Mouse (Mus musculus) intestine, embryonic 14.5 days (tissue): Measurements from ENCODE around the gene Prkar2a. TPM values are rescaled to one million over a fixed set of nuclear protein-coding genes. Genes with fewer than 3 reads are reported as not detected.

Experiments used
- ATAC-seq: fragments of 200-750 bp; cut with Nextera tagmentation; replicated peaks from 2 replicates; pipeline ENCODE4 v1.8.0; 2017; ENCODE audit warnings: low read depth, moderate number of reproducible peaks, moderate TSS enrichment, moderate library complexity; ENCODE audit not compliant: low FRiP score, low TSS enrichment
- DNase-seq: peaks from one replicate; pipeline ENCODE4 v3.0.0-alpha.2; 2018; ENCODE audit warnings: low spot score
- H3K27ac ChIP-seq: fragments of 300-500 bp; sonication (generic); 2 replicates; pipeline ENCODE4 v1.5.1; 2014; ENCODE audit warnings: low read depth, mild to moderate bottlenecking, control low read depth
- H3K27me3 ChIP-seq: fragments of 300-500 bp; sonication (generic); replicated peaks from 2 replicates; pipeline ENCODE4 v1.6.1; 2014; ENCODE audit warnings: low read length, control low read depth; ENCODE audit not compliant: control insufficient read depth, insufficient read depth
- H3K36me3 ChIP-seq: fragments of 300-500 bp; sonication (generic); 2 replicates; pipeline ENCODE4 v1.6.1; 2014; ENCODE audit warnings: low read length, control low read depth; ENCODE audit not compliant: control insufficient read depth, insufficient read depth
- H3K4me1 ChIP-seq: fragments of 300-500 bp; sonication (generic); replicated peaks from 2 replicates; pipeline ENCODE4 v1.6.1; 2014; ENCODE audit warnings: low read length, control low read depth, mixed read lengths; ENCODE audit not compliant: control insufficient read depth, insufficient read depth
- H3K4me2 ChIP-seq: fragments of 300-500 bp; sonication (generic); 2 replicates; pipeline ENCODE4 v1.6.1; 2014; ENCODE audit warnings: low read length
- H3K4me3 ChIP-seq: fragments of 300-500 bp; sonication (generic); 2 replicates; pipeline ENCODE4 v1.5.1; 2014; ENCODE audit warnings: low read depth, low read length, control low read depth, mixed read lengths
- H3K9ac ChIP-seq: fragments of 300-500 bp; sonication (generic); 2 replicates; pipeline ENCODE4 v1.6.1; 2014; ENCODE audit warnings: mild to moderate bottlenecking, low read length
- H3K9me3 ChIP-seq: fragments of 300-500 bp; sonication (generic); 2 replicates; pipeline ENCODE4 v1.6.1; 2016; ENCODE audit warnings: low read length, control low read depth; ENCODE audit not compliant: control insufficient read depth
- WGBS: fragments of 180-500 bp; shearing (Covaris S2); extraction: QIAGEN DNeasy Blood & Tissue Kit; methylation state at CpG from one replicate; pipeline ENCODE4 v1.1.7; 2014; 5-methylcytosine and 5-hydroxymethylcytosine counted together
- polyA plus RNA-seq: library from polyadenylated mRNA; unstranded; fragments of >200 nt; fragmentation: Nextera tagmentation; extraction: Ambion mirVana; gene quantifications from 2 replicates; pipeline ENCODE4 v1.2.1, GENCODE M21; 2014

Prkar2a gene
- polyA plus RNA-seq, 1 experiment from 2014 or later, result 54.4 TPM

- DNase-seq (no peak), ATAC-seq (no peak)
- WGBS, result 84% methylated on average over 10 of the region's 11 CpGs
- Histone ChIP-seq H3K4me2 (no peak overlapping the region), H3K27me3 (no peaks in the 10 kb centered on the region), H3K27ac (no peak overlapping the region), H3K9ac (no peak overlapping the region), H3K4me3 (no peak overlapping the region), H3K36me3 (peaks cover 15% of the 10 kb centered on the region), H3K9me3 (no peaks in the 10 kb centered on the region), H3K4me1 (no peaks in the 10 kb centered on the region)
These were observed 63.2 kb downstream of the Prkar2a start for GRCm38 (mm10) chr9:108752142-108752920.

DNA sequence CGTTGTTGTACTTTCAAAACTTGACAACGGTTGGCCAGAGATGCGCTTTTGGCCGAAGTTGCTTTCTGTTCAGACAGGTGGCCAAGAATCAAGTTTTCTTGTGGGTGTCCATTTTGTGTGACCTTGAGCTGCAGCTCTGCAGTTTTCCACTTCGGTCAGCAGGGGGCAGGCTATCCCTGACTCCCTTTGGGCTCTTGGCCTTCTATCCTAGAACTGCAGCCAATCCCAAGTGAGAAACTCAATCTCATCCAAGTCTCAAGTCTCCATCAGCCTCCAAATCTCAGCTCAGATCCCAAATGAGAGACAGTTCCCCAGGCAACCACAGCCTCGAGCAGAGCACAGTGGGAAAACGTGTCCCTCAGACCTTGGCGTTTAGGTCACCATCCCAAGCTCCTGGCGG is 64.2 kb downstream of the Prkar2a start:
- Histone ChIP-seq H3K9ac (no peak overlapping the region), H3K9me3 (no peaks in the 10 kb centered on the region), H3K27ac (no peak overlapping the region), H3K4me2 (no peak overlapping the region), H3K36me3 (peaks cover 5% of the 10 kb centered on the region), H3K27me3 (no peaks in the 10 kb centered on the region), H3K4me1 (no peaks in the 10 kb centered on the region), H3K4me3 (no peak overlapping the region)
- DNase-seq (peak; percentile 61), ATAC-seq (no peak)
- 72% methylated on average over 9 of the region's 9 CpGs for WGBS

- no peak overlapping the region for H3K9ac ChIP-seq
- 90% methylated on average over 3 of the region's 3 CpGs for WGBS
- ATAC-seq, result no peak
These were observed 64.9 kb downstream of the Prkar2a start for GRCm38 (mm10) chr9:108753976-108754375.

GRCm38 (mm10) chr9:108754423-108754822 is 65.3 kb downstream of the Prkar2a start:
- Histone ChIP-seq H3K27ac (no peak overlapping the region), H3K27me3 (no peaks in the 10 kb centered on the region), H3K4me2 (no peak overlapping the region), H3K9me3 (no peaks in the 10 kb centered on the region), H3K4me3 (no peak overlapping the region), H3K36me3 (no peaks in the 10 kb centered on the region), H3K9ac (no peak overlapping the region), H3K4me1 (no peaks in the 10 kb centered on the region)
- ATAC-seq, result no peak
- DNase-seq, result no peak
- 79% methylated on average over 5 of the region's 5 CpGs for WGBS

More at GRCm38 (mm10) chr9:108753976-108754375, 64.9 kb downstream of the Prkar2a start:
- Histone ChIP-seq H3K27ac (no peak overlapping the region), H3K36me3 (no peaks in the 10 kb centered on the region), H3K4me1 (no peaks in the 10 kb centered on the region), H3K4me3 (no peak overlapping the region), H3K9me3 (no peaks in the 10 kb centered on the region), H3K4me2 (no peak overlapping the region), H3K27me3 (no peaks in the 10 kb centered on the region)
- no peak for DNase-seq

- no peak for DNase-seq
- 44% methylated on average over 6 of the region's 6 CpGs for WGBS
- ATAC-seq, result no peak
- H3K4me3 ChIP-seq, result no peak overlapping the region
- H3K4me2 ChIP-seq, result no peak overlapping the region
- H3K27me3 ChIP-seq, result no peaks in the 10 kb centered on the region
- no peaks in the 10 kb centered on the region for H3K36me3 ChIP-seq
- no peaks in the 10 kb centered on the region for H3K4me1 ChIP-seq
- H3K9ac ChIP-seq, result no peak overlapping the region
- H3K9me3 ChIP-seq, result no peaks in the 10 kb centered on the region
- H3K27ac ChIP-seq, result no peak overlapping the region
These were observed 68.3 kb downstream of the Prkar2a start for GRCm38 (mm10) chr9:108757406-108757805.

GRCm38 (mm10) chr9:108759121-108759520 is 70.0 kb downstream of the Prkar2a start:
- ATAC-seq (no peak), DNase-seq (no peak)
- WGBS, result 96% methylated on average over 20 of the region's 20 CpGs
- H3K27ac ChIP-seq, result no peak overlapping the region
- H3K4me3 ChIP-seq, result no peak overlapping the region
- no peak overlapping the region for H3K4me2 ChIP-seq
- no peaks in the 10 kb centered on the region for H3K27me3 ChIP-seq
- H3K9ac ChIP-seq, result no peak overlapping the region
- no peaks in the 10 kb centered on the region for H3K4me1 ChIP-seq
- H3K36me3 ChIP-seq, result no peaks in the 10 kb centered on the region
- no peaks in the 10 kb centered on the region for H3K9me3 ChIP-seq

DNA sequence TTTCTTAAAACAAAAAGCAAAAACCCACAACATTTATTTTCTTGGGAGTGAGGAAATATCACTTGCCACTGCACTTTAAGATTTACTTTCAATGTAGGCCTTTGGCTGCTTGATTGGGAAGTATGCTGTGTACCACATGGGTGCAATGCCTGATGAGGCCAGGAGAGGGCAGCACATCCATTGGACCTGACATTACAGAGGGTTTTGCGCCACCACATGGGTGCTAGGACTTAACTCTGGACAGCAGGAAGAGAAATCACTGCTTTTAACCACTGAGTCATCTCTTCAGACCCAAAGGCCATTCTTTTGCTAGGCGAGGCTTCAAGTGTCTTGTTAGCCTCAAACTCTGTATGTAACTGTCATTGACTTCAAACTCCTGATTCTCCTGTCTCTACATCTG is 70.7 kb downstream of the Prkar2a start:
- Histone ChIP-seq H3K27ac (no peak overlapping the region), H3K36me3 (no peaks in the 10 kb centered on the region), H3K9me3 (no peaks in the 10 kb centered on the region), H3K27me3 (no peaks in the 10 kb centered on the region), H3K4me2 (no peak overlapping the region), H3K9ac (no peak overlapping the region), H3K4me1 (no peaks in the 10 kb centered on the region), H3K4me3 (no peak overlapping the region)
- 56% methylated on average over 2 of the region's 2 CpGs for WGBS
- ATAC-seq (no peak), DNase-seq (no peak)

DNA sequence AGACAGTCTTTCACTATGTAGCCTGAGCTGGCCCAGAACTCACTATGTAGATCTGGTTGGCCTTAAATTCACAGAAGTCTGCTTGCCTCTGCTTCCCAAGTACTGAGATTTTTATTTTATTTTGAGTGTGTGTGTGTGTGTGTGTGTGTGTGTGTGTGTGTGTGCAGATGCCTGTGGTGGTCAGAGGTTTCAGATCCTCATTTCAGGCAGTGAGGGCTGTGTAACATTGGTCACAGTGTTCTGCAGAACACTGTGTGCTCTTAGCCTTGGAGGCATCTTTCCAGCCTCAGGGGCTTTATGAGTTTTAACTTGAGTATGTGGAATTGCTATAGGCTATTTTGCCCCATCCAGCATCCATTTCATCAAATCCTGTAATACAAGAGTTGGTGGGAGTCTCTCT is 72.4 kb downstream of the Prkar2a start:
- DNase-seq, result no peak

GRCm38 (mm10) chr9:108764971-108765370 is 75.9 kb downstream of the Prkar2a start:
- H3K4me2 ChIP-seq, result no peak overlapping the region
- H3K36me3 ChIP-seq, result no peaks in the 10 kb centered on the region
- DNase-seq (no peak), ATAC-seq (no peak)
- H3K27me3 ChIP-seq, result no peaks in the 10 kb centered on the region
- H3K27ac ChIP-seq, result no peak overlapping the region
- no peaks in the 10 kb centered on the region for H3K9me3 ChIP-seq
- H3K4me3 ChIP-seq, result no peak overlapping the region
- no peak overlapping the region for H3K9ac ChIP-seq
- no peaks in the 10 kb centered on the region for H3K4me1 ChIP-seq
- 71% methylated on average over 10 of the region's 10 CpGs for WGBS

More for the DNA sequence above, 72.4 kb downstream of the Prkar2a start:
- H3K4me2 ChIP-seq, result no peak overlapping the region
- H3K36me3 ChIP-seq, result no peaks in the 10 kb centered on the region
- H3K4me1 ChIP-seq, result no peaks in the 10 kb centered on the region
- ATAC-seq, result no peak
- no peak overlapping the region for H3K27ac ChIP-seq
- no peaks in the 10 kb centered on the region for H3K9me3 ChIP-seq
- no peak overlapping the region for H3K9ac ChIP-seq
- H3K27me3 ChIP-seq, result no peaks in the 10 kb centered on the region
- H3K4me3 ChIP-seq, result no peak overlapping the region
